Mouse (Mus musculus) lung, postnatal 14 days (tissue): Measurements from ENCODE around the gene Atp11a.

Source experiments
- DNase-seq: peaks from one replicate; pipeline ENCODE4 v3.0.0; 2021

Atp11a gene

GRCm38 (mm10) chr8:12773914-12774313, 17.1 kb downstream of the Atp11a start:
- no peak for DNase-seq

GRCm38 (mm10) chr8:12774872-12775298, 18.1 kb downstream of the Atp11a start:
- peak; percentile 39 for DNase-seq

GRCm38 (mm10) chr8:12775302-12775975, 18.6 kb downstream of the Atp11a start:
- DNase-seq: no peak

- DNase-seq: no peak
Observed at GRCm38 (mm10) chr8:12776166-12776565, 19.4 kb downstream of the Atp11a start.

- DNase-seq: no peak
Observed at GRCm38 (mm10) chr8:12777171-12777570, 20.4 kb downstream of the Atp11a start.

GRCm38 (mm10) chr8:12779541-12779940, 22.7 kb downstream of the Atp11a start:
- no peak for DNase-seq

GRCm38 (mm10) chr8:12785508-12785907, 28.7 kb downstream of the Atp11a start:
- DNase-seq: no peak

GRCm38 (mm10) chr8:12786261-12786957, 29.6 kb downstream of the Atp11a start:
- DNase-seq: peak; percentile 34

- DNase-seq: no peak
Observed at GRCm38 (mm10) chr8:12786958-12787301, 30.1 kb downstream of the Atp11a start.

- DNase-seq: no peak
Observed at GRCm38 (mm10) chr8:12787427-12787826, 30.6 kb downstream of the Atp11a start.

GRCm38 (mm10) chr8:12788695-12789094, 31.9 kb downstream of the Atp11a start:
- DNase-seq: no peak

- no peak for DNase-seq
Observed at GRCm38 (mm10) chr8:12795011-12795671, 38.3 kb downstream of the Atp11a start.

- no peak for DNase-seq
Observed at GRCm38 (mm10) chr8:12799099-12799498, 42.3 kb downstream of the Atp11a start.

- DNase-seq: no peak
Observed at GRCm38 (mm10) chr8:12799832-12800231, 43.0 kb downstream of the Atp11a start.

GRCm38 (mm10) chr8:12800246-12800645, 43.4 kb downstream of the Atp11a start:
- no peak for DNase-seq

- no peak for DNase-seq
Observed at GRCm38 (mm10) chr8:12801586-12801985, 44.8 kb downstream of the Atp11a start.

- DNase-seq: peak; percentile 58
Observed at GRCm38 (mm10) chr8:12803121-12803520, 46.3 kb downstream of the Atp11a start.

GRCm38 (mm10) chr8:12804909-12805308, 48.1 kb downstream of the Atp11a start:
- no peak for DNase-seq

GRCm38 (mm10) chr8:12805569-12805968, 48.8 kb downstream of the Atp11a start:
- DNase-seq: no peak

- peak; percentile 49 for DNase-seq
Observed at GRCm38 (mm10) chr8:12808018-12808417, 51.2 kb downstream of the Atp11a start.

GRCm38 (mm10) chr8:12809516-12809915, 52.7 kb downstream of the Atp11a start:
- no peak for DNase-seq

- DNase-seq: no peak
Observed at GRCm38 (mm10) chr8:12811231-12811630, 54.4 kb downstream of the Atp11a start.

GRCm38 (mm10) chr8:12816412-12816811, 59.6 kb downstream of the Atp11a start:
- no peak for DNase-seq

- no peak for DNase-seq
Observed at GRCm38 (mm10) chr8:12822892-12823291, 66.1 kb downstream of the Atp11a start.
